Comparison of ENCODE assay signal across 8 mouse cellular contexts in the genomic region with DNA sequence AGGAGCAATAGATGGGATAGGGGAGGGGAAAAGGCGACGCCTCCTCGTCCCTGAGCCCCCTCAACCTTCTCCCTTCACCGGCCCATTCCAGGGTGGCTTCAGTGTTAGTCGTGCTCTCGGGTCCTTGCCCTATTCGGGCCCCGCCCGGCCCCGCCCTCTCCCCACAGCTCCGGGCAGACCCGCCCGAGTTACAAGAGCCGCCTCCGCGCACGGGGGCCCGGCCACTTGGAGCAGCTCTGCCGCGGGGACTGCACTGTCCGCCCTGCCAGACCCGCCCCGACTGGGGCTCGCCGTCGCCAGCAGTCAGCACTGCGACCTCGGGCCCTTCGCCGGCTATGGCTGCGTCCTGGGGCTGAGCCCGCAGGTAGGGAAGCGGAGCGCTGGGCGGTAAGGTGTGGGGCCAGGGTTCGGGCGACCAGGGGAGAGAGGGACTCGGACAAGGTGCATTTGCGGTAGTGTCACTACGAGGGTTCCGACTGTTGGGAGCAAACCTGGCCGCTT. TPM values are rescaled to one million over a fixed set of nuclear protein-coding genes. Genes with fewer than 3 reads are reported as not detected.
DNase-seq lines count a peak whose midpoint lies in the region; ATAC-seq and TF ChIP-seq lines count a peak whose summit lies in the region.

A gene (plus strand): TSS at position 219 of the 501 bp plus-strand sequence.

- peak within 1 kb of the TSS; percentile 96 for H3K9ac ChIP-seq in embryonic facial prominence, embryonic 14.5 days (ENCODE audit: low read depth, low read length)
- peak within 1 kb of the TSS; percentile 97 for H3K9ac ChIP-seq in heart, embryonic 14.5 days (ENCODE audit: low read length)

- WGBS in embryonic facial prominence, embryonic 14.5 days = under 1% methylated on average over 23 of the region's 42 CpGs
- under 1% methylated on average over 42 of the region's 42 CpGs for WGBS in heart, embryonic 14.5 days
- WGBS in olfactory bulb, adult 2 months = 2% methylated on average over 42 of the region's 42 CpGs

- no peaks in the 10 kb centered on the region for H3K36me3 ChIP-seq in embryonic facial prominence, embryonic 14.5 days (ENCODE audit: control insufficient read depth, insufficient read depth, low read length)
- no peaks in the 10 kb centered on the region for H3K36me3 ChIP-seq in heart, embryonic 14.5 days (ENCODE audit: control insufficient read depth, insufficient read depth, low read length)

- TF ChIP-seq POLR2A in olfactory bulb, adult 2 months (IDR thresholded peaks at IDR 0.05; ENCODE audit: insufficient read depth, low read depth, low read length) = no peak

- TF ChIP-seq CTCF in olfactory bulb, adult 2 months (IDR thresholded peaks at IDR 0.05; ENCODE audit: insufficient read depth, low read depth, low read length) = no peak

- H3K9me3 ChIP-seq in embryonic facial prominence, embryonic 14.5 days (ENCODE audit: control insufficient read depth, low read length) = no peaks in the 10 kb centered on the region
- no peaks in the 10 kb centered on the region for H3K9me3 ChIP-seq in heart, embryonic 14.5 days (ENCODE audit: control insufficient read depth, low read length)

- peak within 1 kb of the TSS; percentile 81 for H3K4me2 ChIP-seq in embryonic facial prominence, embryonic 14.5 days (ENCODE audit: low read depth, low read length)
- peak within 1 kb of the TSS; percentile 77 for H3K4me2 ChIP-seq in heart, embryonic 14.5 days (ENCODE audit: low read length)

- DNase-seq in 3134 (ENCODE audit: extremely low read depth, insufficient read length, low spot score) = peak; percentile 90
- peak; percentile 91 for DNase-seq in Muller cell, postnatal 12 days (ENCODE audit: inconsistent ontology term)
- peak; percentile 84 for DNase-seq in embryonic facial prominence, embryonic 14.5 days (ENCODE audit: low spot score)
- peak; percentile 89 for DNase-seq in kidney, postnatal 10 days
- DNase-seq in lung, adult 18-20 months = peak; percentile 85 to 89
- DNase-seq in c-Kit-positive CD71-positive TER-119-positive erythroid progenitor cells, embryonic 14.5 days (ENCODE audit: low spot score) = no peak

- peaks cover 51% of the 10 kb centered on the region for H3K4me1 ChIP-seq in embryonic facial prominence, embryonic 14.5 days (ENCODE audit: control insufficient read depth, insufficient read depth, low read length)
- H3K4me1 ChIP-seq in heart, embryonic 14.5 days (ENCODE audit: control insufficient read depth in 2 of 2, insufficient read depth in 2 of 2, low read length in 2 of 2) = peaks cover 55 to 72% of the 10 kb centered on the region in 2 experiments
- H3K4me1 ChIP-seq in olfactory bulb, adult 2 months (ENCODE audit: control insufficient read depth, insufficient read depth, low read length) = peaks cover 41% of the 10 kb centered on the region

- H3K27me3 ChIP-seq in embryonic facial prominence, embryonic 14.5 days (replicated peaks; ENCODE audit: control insufficient read depth, insufficient read depth, low read length) = no peaks in the 10 kb centered on the region
- no peaks in the 10 kb centered on the region for H3K27me3 ChIP-seq in heart, embryonic 14.5 days (ENCODE audit: control insufficient read depth, insufficient read depth, low read length)

- peak within 1 kb of the TSS; percentile 92 for H3K4me3 ChIP-seq in embryonic facial prominence, embryonic 14.5 days (ENCODE audit: low read depth, low read length)
- H3K4me3 ChIP-seq in heart, embryonic 14.5 days (ENCODE audit: control insufficient read depth in 1 of 2, insufficient read depth in 1 of 2, low read depth in 1 of 2, low read length in 2 of 2) = peak within 1 kb of the TSS; percentile 87 to 94
- H3K4me3 ChIP-seq in olfactory bulb, adult 2 months (ENCODE audit: insufficient read depth, low read depth, low read length) = peak within 1 kb of the TSS; percentile 48

- ATAC-seq in embryonic facial prominence, embryonic 14.5 days (ENCODE audit: low read depth) = peak; percentile 58
- peak; percentile 71 for ATAC-seq in heart, embryonic 14.5 days (ENCODE audit: insufficient number of reproducible peaks, insufficient read depth, low FRiP score, low read depth)

- H3K27ac ChIP-seq in embryonic facial prominence, embryonic 14.5 days (replicated peaks; ENCODE audit: low read depth, low read length) = peak within 1 kb of the TSS; percentile 99
- peak within 1 kb of the TSS; percentile 97 to 98 for H3K27ac ChIP-seq in heart, embryonic 14.5 days (replicated peaks in 1 of 2; ENCODE audit: control insufficient read depth in 1 of 2, insufficient read depth in 1 of 2, low read depth in 2 of 2, low read length in 2 of 2)
- H3K27ac ChIP-seq in olfactory bulb, adult 2 months (ENCODE audit: insufficient read depth, low read depth, low read length) = peak within 1 kb of the TSS; percentile 42

RNA-seq across cellular contexts. Expression of the gene that starts here (rescaled TPM):
- polyA plus RNA-seq in embryonic facial prominence, embryonic 14.5 days (2014; fragmentation: Nextera tagmentation; extraction: Ambion mirVana) = 44.8 and 57.6 TPM in 2 replicates
- polyA plus RNA-seq in heart, embryonic 14.5 days (2014; fragmentation: Nextera tagmentation; extraction: Ambion mirVana) = 29.4 and 30.6 TPM in 2 replicates
- polyA plus RNA-seq in olfactory bulb, adult 2 months (2012; ENCODE audit: insufficient read depth, insufficient read length, low replicate concordance, missing spikeins) = not detected in 2 replicates

Comparison
In these comparisons a context has a peak if more than half of its experiments do, and no peak if none do; other contexts are left out.
1. H3K27ac ChIP-seq: peak in every context shown above with its lines; median percentile 99 in embryonic facial prominence, embryonic 14.5 days; 98 in heart, embryonic 14.5 days; 42 in olfactory bulb, adult 2 months.